Mouse (Mus musculus): ENCODE measurements around the gene Hap1. TPM values are rescaled to one million over a fixed set of nuclear protein-coding genes. Genes with fewer than 3 reads are reported as not detected.
"Not testable (repeated sequence)": the region's sequence is repeated elsewhere in the genome, so short reads cannot be mapped to it uniquely, and the experiment has no call there.

Hap1 gene
- polyA plus RNA-seq, 1 experiment from 2014 or later, result 3.0 TPM

DNA sequence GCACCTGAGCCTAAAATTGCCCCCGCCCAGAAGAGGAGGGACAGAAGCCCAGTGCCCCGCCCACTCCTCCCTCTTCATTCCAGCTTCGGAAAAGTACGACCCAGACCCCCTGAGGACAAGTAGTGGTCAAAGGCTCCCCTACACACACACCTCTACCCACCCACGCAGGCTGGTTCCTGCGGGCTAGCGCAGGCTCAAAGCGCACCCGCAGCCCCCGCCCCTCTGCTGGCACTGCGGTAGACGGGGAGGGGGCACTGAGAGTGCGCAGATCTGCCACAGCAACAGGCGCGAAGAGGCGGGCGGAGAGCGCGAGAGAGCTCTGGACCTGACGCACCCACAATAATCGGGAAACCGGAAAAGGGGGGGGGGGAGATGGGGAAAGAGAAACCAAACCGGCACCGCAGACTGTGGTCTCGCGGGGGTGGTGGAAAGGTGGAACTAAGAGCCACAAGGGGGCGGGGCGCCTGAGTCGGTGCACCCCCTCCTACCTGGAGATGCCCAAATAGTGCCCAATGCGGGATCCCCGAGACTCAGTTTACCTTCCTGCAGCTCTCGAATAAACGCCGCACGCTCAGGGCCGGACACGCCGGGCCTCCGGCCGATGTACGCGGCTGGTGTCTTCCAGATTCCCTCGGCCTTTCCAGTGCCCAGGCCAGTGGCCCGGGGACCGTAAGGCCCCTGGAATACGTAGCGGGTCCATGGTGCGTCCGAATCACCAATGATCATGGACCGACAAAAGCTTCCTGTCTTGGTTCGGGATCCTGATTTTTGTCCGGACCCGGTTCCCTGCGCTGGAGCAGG is 577 bp downstream of the Hap1 start:
- WGBS (ENCODE audit: insufficient replicate concordance), result 2% methylated on average over 51 of the region's 54 CpGs
- Histone ChIP-seq H3K4me3 (ENCODE audit: low read depth, low read length) (peak overlapping the region; percentile 70), H3K9ac (ENCODE audit: low read depth, low read length) (peak overlapping the region; percentile 76), H3K27ac (ENCODE audit: low read depth, low read length) (no peak overlapping the region), H3K4me1 (ENCODE audit: control insufficient read depth, insufficient read depth, low read length) (peaks cover 14% of the 10 kb centered on the region), H3K9me3 (replicated peaks; ENCODE audit: control insufficient read depth, low read length) (no peaks in the 10 kb centered on the region), H3K27me3 (ENCODE audit: control insufficient read depth, insufficient read depth, low read length) (peaks cover 58% of the 10 kb centered on the region), H3K36me3 (ENCODE audit: control insufficient read depth, insufficient read depth, low read length) (no peaks in the 10 kb centered on the region), H3K4me2 (peak overlapping the region; percentile 100)
- ATAC-seq (replicated peaks; ENCODE audit: insufficient number of reproducible peaks, low FRiP score, low TSS enrichment), result no peak; the same call in 1 of the 2 replicates

DNA sequence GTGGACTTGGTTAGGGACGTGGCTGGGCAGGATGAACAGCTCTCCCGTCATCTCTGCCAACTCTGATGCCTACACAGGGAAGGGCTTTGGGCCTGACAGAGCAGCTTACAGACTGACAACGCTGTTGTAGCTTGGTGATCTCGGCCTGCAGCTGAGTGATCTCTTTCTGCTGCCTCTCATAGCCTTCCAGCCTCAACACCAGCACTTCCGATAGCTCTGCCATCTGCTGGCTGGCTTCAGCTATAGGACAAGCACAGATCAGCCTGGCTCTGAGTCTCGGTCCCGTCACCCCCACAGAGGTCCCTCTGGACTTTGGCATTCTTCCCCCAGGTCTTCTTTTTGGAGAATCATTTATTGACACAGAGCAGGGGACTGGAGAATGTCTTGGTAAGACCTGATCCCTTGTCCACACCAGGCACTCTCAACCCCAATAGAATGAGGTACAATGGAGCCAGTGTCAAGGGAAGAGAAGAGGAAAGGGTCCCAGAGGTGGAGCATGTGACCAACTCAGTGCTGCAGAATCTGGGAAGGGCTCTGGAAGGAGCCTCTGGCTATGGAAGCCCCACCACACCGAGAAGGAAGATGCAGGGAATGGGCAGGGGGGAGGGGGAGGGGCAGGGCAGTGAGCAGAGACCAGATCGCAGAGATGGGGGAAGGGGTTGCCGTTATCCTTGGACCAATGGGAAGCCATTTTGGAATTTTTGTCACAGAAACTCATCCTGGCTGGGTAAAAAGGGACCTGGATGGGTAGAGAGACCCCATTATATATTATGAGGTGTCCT is 3.7 kb downstream of the Hap1 start:
- 0 out of 2 replicates have a peak overlapping the region, but pooled peaks have one; percentile 39 for H3K9ac ChIP-seq (ENCODE audit: low read depth, low read length)
- 21% methylated on average over 10 of the region's 10 CpGs for WGBS (ENCODE audit: insufficient replicate concordance)

DNA sequence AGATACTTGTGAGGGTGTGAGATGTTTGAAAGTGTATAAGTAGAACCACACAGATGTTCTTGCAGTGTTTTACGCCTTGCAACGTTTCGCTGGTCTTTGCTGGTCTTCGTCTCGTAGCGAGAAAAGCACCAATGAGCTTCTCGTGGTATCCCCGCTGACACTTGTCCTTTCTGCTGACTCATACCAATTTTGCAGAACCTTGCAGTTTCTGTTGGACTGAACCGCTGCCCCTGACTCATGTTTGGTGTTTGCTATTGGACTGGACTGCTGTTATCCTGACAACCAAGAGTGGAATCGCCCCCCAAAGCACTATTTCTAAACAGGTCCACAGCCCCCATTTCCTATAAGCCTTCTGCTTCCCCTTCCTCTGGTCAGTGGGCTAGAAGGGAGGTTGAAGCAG is 11.7 kb downstream of the Hap1 start:
- H3K4me1 ChIP-seq (ENCODE audit: control insufficient read depth, insufficient read depth, low read length), result no peaks in the 10 kb centered on the region
- H3K4me2 ChIP-seq, result no peak overlapping the region
- 87% methylated on average over 10 of the region's 10 CpGs for WGBS (ENCODE audit: insufficient replicate concordance)
- no peak for ATAC-seq (replicated peaks; ENCODE audit: insufficient number of reproducible peaks, low FRiP score, low TSS enrichment)
- no peaks in the 10 kb centered on the region for H3K36me3 ChIP-seq (ENCODE audit: control insufficient read depth, insufficient read depth, low read length)
- H3K4me3 ChIP-seq (ENCODE audit: low read depth, low read length), result no peak overlapping the region
- no peak overlapping the region for H3K27ac ChIP-seq (ENCODE audit: low read depth, low read length)
- no peaks in the 10 kb centered on the region for H3K27me3 ChIP-seq (ENCODE audit: control insufficient read depth, insufficient read depth, low read length)
- no peak overlapping the region for H3K9ac ChIP-seq (ENCODE audit: low read depth, low read length)
- H3K9me3 ChIP-seq (replicated peaks; ENCODE audit: control insufficient read depth, low read length), result no peaks in the 10 kb centered on the region

More for the DNA sequence above, 3.7 kb downstream of the Hap1 start:
- H3K9me3 ChIP-seq (replicated peaks; ENCODE audit: control insufficient read depth, low read length), result no peaks in the 10 kb centered on the region
- no peak for ATAC-seq (replicated peaks; ENCODE audit: insufficient number of reproducible peaks, low FRiP score, low TSS enrichment)
- peaks cover 14% of the 10 kb centered on the region for H3K4me1 ChIP-seq (ENCODE audit: control insufficient read depth, insufficient read depth, low read length)
- H3K27ac ChIP-seq (ENCODE audit: low read depth, low read length), result no peak overlapping the region
- no peak overlapping the region for H3K4me3 ChIP-seq (ENCODE audit: low read depth, low read length)
- H3K27me3 ChIP-seq (ENCODE audit: control insufficient read depth, insufficient read depth, low read length), result peaks cover 36% of the 10 kb centered on the region
- H3K4me2 ChIP-seq, result no peak overlapping the region
- no peaks in the 10 kb centered on the region for H3K36me3 ChIP-seq (ENCODE audit: control insufficient read depth, insufficient read depth, low read length)

DNA sequence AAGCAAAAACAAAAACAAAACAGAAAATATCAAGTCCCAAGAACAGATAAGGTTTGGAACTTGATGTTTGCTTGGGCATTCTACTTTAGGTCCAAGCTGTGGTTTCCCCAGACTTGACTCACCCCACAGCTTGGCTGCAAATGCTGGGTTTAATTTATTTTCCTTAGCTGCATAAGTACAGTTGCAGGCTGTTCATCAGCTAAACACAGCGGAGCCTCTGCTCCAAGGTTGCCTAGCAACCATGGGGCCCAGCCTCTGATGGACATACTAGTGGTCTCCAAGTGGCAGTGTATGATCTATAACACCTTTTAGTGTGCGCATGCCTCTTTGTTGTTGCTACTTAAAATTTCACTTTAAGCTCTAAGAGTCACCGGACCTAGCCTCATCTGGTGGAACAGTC is 20.2 kb downstream of the Hap1 start:
- H3K36me3 ChIP-seq (ENCODE audit: control insufficient read depth, insufficient read depth, low read length), result no peaks in the 10 kb centered on the region
- no peak overlapping the region for H3K9ac ChIP-seq (ENCODE audit: low read depth, low read length)
- no peak overlapping the region for H3K4me3 ChIP-seq (ENCODE audit: low read depth, low read length)
- H3K4me2 ChIP-seq, result no peak overlapping the region
- 60% methylated on average over 3 of the region's 3 CpGs for WGBS (ENCODE audit: insufficient replicate concordance)
- H3K27ac ChIP-seq (ENCODE audit: low read depth, low read length), result no peak overlapping the region
- peaks cover 4% of the 10 kb centered on the region; the same call in 1 of the 2 replicates for H3K4me1 ChIP-seq (ENCODE audit: control insufficient read depth, insufficient read depth, low read length)
- H3K9me3 ChIP-seq (replicated peaks; ENCODE audit: control insufficient read depth, low read length), result no peaks in the 10 kb centered on the region
- no peaks in the 10 kb centered on the region for H3K27me3 ChIP-seq (ENCODE audit: control insufficient read depth, insufficient read depth, low read length)
- ATAC-seq (replicated peaks; ENCODE audit: insufficient number of reproducible peaks, low FRiP score, low TSS enrichment), result no peak

DNA sequence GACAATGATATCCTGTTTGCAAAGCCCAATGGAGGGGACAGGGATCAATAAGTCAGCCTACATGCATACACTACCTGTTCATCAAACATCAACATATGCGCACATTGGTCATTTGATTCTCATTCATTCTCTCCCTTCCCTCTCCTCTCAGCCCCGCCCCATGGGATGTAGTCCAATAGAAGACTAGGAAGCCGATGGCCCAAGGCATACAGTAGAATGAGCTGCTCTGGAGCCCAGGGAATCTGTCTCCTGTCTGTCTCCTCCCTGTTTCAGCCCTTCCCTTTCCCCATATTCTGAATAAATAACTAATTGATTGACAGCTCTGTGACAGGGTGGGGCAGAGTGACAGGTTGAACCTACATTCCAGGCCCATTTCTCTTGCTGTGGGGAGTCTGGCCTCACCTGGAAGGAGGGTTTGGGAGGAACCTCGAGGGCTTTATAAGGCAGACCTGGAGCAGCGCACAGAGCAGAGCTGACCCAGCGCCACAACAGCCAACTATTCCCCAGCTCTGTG is 21.9 kb downstream of the Hap1 start, which contains the start of gene Gast:
TSS of gene Gast (plus strand) at position 464 of the 514 bp plus-strand sequence.
- Histone ChIP-seq H3K27me3 (ENCODE audit: control insufficient read depth, insufficient read depth, low read length) (no peaks in the 10 kb centered on the region), H3K36me3 (ENCODE audit: control insufficient read depth, insufficient read depth, low read length) (no peaks in the 10 kb centered on the region), H3K4me1 (ENCODE audit: control insufficient read depth, insufficient read depth, low read length) (peaks cover 4% of the 10 kb centered on the region; the same call in 1 of the 2 replicates), H3K9me3 (replicated peaks; ENCODE audit: control insufficient read depth, low read length) (no peaks in the 10 kb centered on the region), H3K9ac (ENCODE audit: low read depth, low read length) (no peak within 1 kb of the TSS), H3K4me3 (ENCODE audit: low read depth, low read length) (no peak within 1 kb of the TSS), H3K27ac (ENCODE audit: low read depth, low read length) (no peak within 1 kb of the TSS), H3K4me2 (no peak within 1 kb of the TSS)
- ATAC-seq (replicated peaks; ENCODE audit: insufficient number of reproducible peaks, low FRiP score, low TSS enrichment), result no peak
- WGBS (ENCODE audit: insufficient replicate concordance), result 68% methylated on average over 6 of the region's 6 CpGs

DNA sequence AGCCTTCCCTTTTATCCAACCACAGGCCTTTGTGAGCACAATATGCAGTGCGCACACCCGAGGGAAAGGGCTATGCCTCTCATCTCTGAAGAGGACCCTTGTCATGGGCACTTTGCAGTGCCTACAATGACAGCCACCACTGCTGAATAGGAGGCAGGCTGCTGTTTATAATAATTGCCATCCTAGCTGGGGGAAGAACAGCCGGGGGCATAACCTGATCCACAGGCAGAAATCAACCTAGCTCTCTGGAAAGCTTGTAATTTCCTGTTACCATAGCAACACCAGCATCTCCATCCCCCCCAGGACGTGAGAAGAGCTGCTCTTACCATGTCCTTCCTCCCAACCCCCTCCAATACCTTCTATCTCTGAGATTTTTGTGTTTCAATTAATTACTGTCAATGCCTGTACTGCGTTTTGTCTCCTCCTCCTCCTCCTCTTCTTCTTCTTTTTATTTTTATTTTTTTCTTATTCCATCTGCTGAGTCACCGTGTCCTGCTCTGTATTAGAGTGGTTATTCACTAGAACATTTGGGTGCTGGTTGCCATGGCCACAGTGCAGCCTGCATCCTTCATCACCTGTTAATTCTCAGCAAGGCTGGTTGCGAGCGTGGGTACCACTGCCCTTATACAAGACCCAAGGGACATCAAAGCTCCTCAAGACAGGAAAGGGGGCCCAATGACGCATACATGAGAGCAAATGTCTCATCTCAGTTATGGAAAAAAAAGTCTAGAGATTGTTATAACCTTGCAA is 23.0 kb downstream of the Hap1 start:
- Histone ChIP-seq H3K9ac (ENCODE audit: low read depth, low read length) (no peak overlapping the region), H3K4me2 (no peak overlapping the region), H3K36me3 (ENCODE audit: control insufficient read depth, insufficient read depth, low read length) (no peaks in the 10 kb centered on the region), H3K9me3 (replicated peaks; ENCODE audit: control insufficient read depth, low read length) (no peaks in the 10 kb centered on the region), H3K27ac (ENCODE audit: low read depth, low read length) (no peak overlapping the region), H3K4me1 (ENCODE audit: control insufficient read depth, insufficient read depth, low read length) (peaks cover 4% of the 10 kb centered on the region; the same call in 1 of the 2 replicates), H3K4me3 (ENCODE audit: low read depth, low read length) (no peak overlapping the region), H3K27me3 (ENCODE audit: control insufficient read depth, insufficient read depth, low read length) (no peaks in the 10 kb centered on the region)
- ATAC-seq (replicated peaks; ENCODE audit: insufficient number of reproducible peaks, low FRiP score, low TSS enrichment), result no peak
- WGBS (ENCODE audit: insufficient replicate concordance), result 68% methylated on average over 9 of the region's 9 CpGs

DNA sequence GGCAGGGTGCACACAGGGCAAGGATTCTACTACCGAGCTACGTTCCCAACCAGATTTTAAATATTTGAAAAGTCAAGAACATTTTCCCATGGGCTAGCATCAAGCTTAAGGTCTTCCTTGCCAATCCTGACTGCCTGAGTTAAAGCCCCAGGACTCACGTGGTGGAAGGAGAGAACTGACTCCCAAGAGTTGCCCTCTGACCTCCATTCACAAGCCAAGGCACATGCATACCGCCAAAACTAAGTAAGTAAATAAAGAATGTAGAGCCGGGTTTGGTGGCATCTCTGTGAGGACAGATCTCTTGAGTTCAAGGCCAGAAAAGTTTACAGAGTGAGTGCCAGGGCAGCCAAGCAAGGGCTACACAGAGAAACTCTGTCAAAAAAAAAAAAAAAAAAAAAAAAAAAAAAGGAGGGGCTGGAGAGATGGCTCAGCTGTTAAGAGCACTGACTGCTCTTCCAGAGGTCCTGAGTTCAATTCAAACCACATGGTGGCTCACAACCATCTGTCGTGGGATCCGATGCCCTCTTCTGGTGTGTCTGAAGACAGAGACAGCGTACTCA is 25.0 kb downstream of the Hap1 start:
- H3K4me3 ChIP-seq (ENCODE audit: low read depth, low read length); H3K9ac ChIP-seq (ENCODE audit: low read depth, low read length); H3K4me2 ChIP-seq; ATAC-seq (replicated peaks; ENCODE audit: insufficient number of reproducible peaks, low FRiP score, low TSS enrichment); H3K36me3 ChIP-seq (ENCODE audit: control insufficient read depth, insufficient read depth, low read length); H3K27me3 ChIP-seq (ENCODE audit: control insufficient read depth, insufficient read depth, low read length); H3K27ac ChIP-seq (ENCODE audit: low read depth, low read length); H3K9me3 ChIP-seq (replicated peaks; ENCODE audit: control insufficient read depth, low read length); H3K4me1 ChIP-seq (ENCODE audit: control insufficient read depth, insufficient read depth, low read length): not testable (repeated sequence)
- WGBS (ENCODE audit: insufficient replicate concordance), result 60% methylated on average over 8 of the region's 8 CpGs

GRCm38 (mm10) chr11:100330235-100330634 is 25.7 kb downstream of the Hap1 start:
- no peaks in the 10 kb centered on the region for H3K36me3 ChIP-seq (ENCODE audit: control insufficient read depth, insufficient read depth, low read length)
- H3K4me3 ChIP-seq (ENCODE audit: low read depth, low read length), result no peak overlapping the region
- no peaks in the 10 kb centered on the region for H3K27me3 ChIP-seq (ENCODE audit: control insufficient read depth, insufficient read depth, low read length)
- WGBS (ENCODE audit: insufficient replicate concordance), result 60% methylated on average over 16 of the region's 16 CpGs
- ATAC-seq (replicated peaks; ENCODE audit: insufficient number of reproducible peaks, low FRiP score, low TSS enrichment), result no peak
- H3K9me3 ChIP-seq (replicated peaks; ENCODE audit: control insufficient read depth, low read length), result no peaks in the 10 kb centered on the region
- H3K27ac ChIP-seq (ENCODE audit: low read depth, low read length), result no peak overlapping the region
- H3K9ac ChIP-seq (ENCODE audit: low read depth, low read length), result no peak overlapping the region
- H3K4me1 ChIP-seq (ENCODE audit: control insufficient read depth, insufficient read depth, low read length), result peaks cover 7% of the 10 kb centered on the region; the same call in 1 of the 2 replicates
- no peak overlapping the region for H3K4me2 ChIP-seq
